Mouse (Mus musculus) heart, embryonic 16.5 days (tissue): ENCODE measurements around the gene Tnni3. TPM values are rescaled to one million over a fixed set of nuclear protein-coding genes. Genes with fewer than 3 reads are reported as not detected.

Experiments
- ATAC-seq: fragments of 200-750 bp; cut with Nextera tagmentation; replicated peaks from 2 replicates; pipeline ENCODE4 v1.8.0; 2017; ENCODE audit warnings: moderate number of reproducible peaks; ENCODE audit not compliant: insufficient read depth, low FRiP score; ENCODE audit errors: extremely low read depth
- H3K27ac ChIP-seq: fragments of 300-500 bp; sonication (generic); 2 replicates; pipeline ENCODE4 v1.5.1; 2014; ENCODE audit warnings: mild to moderate bottlenecking, low read length, control low read depth, moderate library complexity
- H3K27me3 ChIP-seq: fragments of 300-500 bp; sonication (generic); 2 replicates; pipeline ENCODE4 v1.6.1; 2014; ENCODE audit warnings: low read length, mixed read lengths; ENCODE audit not compliant: control insufficient read depth, insufficient read depth
- H3K36me3 ChIP-seq: fragments of 300-500 bp; sonication (generic); 2 replicates; pipeline ENCODE4 v1.6.1; 2014; ENCODE audit not compliant: control insufficient read depth, insufficient read depth
- H3K4me1 ChIP-seq: fragments of 300-500 bp; sonication (generic); 2 replicates; pipeline ENCODE4 v1.6.1; 2014; ENCODE audit warnings: low read length, mixed read lengths; ENCODE audit not compliant: control insufficient read depth, insufficient read depth
- H3K4me2 ChIP-seq: fragments of 300-500 bp; sonication (generic); 2 replicates; pipeline ENCODE4 v1.6.1; 2014; ENCODE audit warnings: low read depth, mild to moderate bottlenecking, control low read depth, low read length
- H3K4me3 ChIP-seq: fragments of 300-500 bp; sonication (generic); 2 replicates; pipeline ENCODE4 v1.5.1; 2014; ENCODE audit warnings: mild to moderate bottlenecking, control low read depth, low read length
- H3K9ac ChIP-seq: fragments of 300-500 bp; sonication (generic); 2 replicates; pipeline ENCODE4 v1.6.1; 2014; ENCODE audit warnings: low read length, control low read depth
- H3K9me3 ChIP-seq: fragments of 300-500 bp; sonication (generic); replicated peaks from 2 replicates; pipeline ENCODE4 v1.6.1; 2016; ENCODE audit warnings: low read length; ENCODE audit not compliant: control insufficient read depth
- WGBS: fragments of 180-500 bp; shearing (Covaris S2); extraction: QIAGEN DNeasy Blood & Tissue Kit; methylation state at CpG from one replicate; pipeline ENCODE4 v1.1.7; 2014; 5-methylcytosine and 5-hydroxymethylcytosine counted together
- polyA plus RNA-seq: library from polyadenylated mRNA; unstranded; fragments of >200 nt; fragmentation: Nextera tagmentation; extraction: Ambion mirVana; gene quantifications from 2 replicates; pipeline ENCODE4 v1.2.1, GENCODE M21; 2015

Gene Tnni3
- polyA plus RNA-seq, 1 experiment from 2014 or later = 3,984 TPM

DNA sequence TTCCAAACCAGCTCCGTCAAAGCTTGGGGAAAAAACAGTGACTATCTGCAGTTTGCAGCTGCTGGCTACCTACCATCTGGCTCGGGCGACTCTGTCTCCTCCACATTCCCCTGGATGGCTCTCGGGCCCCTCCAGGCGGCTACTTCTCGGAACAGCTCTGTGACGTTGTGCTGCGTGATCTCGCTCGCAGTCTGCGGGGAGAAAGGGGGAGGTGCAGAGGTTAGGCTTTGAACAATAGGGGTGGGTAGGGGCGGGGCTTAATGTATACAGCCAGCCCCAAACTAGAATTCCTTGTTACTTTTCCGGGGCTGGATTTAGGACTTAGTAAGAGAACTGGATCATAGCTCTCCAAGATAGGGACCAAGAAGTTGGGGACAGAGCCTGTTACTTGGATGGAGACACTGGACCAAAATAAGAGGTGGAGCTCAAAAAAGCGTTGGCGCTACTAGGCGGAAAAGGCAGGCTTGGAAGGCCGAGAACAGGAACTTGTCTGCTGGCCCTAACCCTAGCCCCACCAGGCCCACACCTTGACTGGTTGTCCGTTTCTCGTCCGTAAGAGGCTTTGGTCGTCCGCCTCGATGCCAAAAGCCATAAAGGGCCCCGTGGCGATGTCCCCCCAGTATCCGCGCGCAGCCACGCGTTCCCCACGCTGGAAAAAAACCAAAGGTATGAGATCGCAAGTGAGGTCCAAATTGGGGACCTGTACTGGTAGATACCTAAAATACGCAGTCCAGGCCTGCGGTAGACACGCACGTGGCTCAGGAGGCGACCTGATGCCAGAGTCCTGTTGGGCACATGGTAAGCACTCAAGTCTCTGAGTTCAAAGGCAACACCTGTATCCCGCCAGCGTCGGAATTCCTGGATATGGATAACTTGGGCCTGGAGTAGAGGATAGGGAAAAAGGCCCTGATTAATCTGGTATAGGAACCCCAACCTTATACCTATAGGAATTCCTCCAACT lies 2.6 kb upstream of the Tnni3 start:
- Histone ChIP-seq H3K27me3 (peaks cover 3% of the 10 kb centered on the region; the same call in 1 of the 2 replicates), H3K27ac (peak overlapping the region; percentile 40; the same call in 1 of the 2 replicates), H3K9ac (peak overlapping the region; percentile 62), H3K9me3 (no peaks in the 10 kb centered on the region), H3K36me3 (no peaks in the 10 kb centered on the region), H3K4me1 (peaks cover 17% of the 10 kb centered on the region), H3K4me2 (peak overlapping the region; percentile 69), H3K4me3 (peak overlapping the region; percentile 45)
- peak; percentile 59 for ATAC-seq
- 20% methylated on average over 40 of the region's 40 CpGs for WGBS

DNA sequence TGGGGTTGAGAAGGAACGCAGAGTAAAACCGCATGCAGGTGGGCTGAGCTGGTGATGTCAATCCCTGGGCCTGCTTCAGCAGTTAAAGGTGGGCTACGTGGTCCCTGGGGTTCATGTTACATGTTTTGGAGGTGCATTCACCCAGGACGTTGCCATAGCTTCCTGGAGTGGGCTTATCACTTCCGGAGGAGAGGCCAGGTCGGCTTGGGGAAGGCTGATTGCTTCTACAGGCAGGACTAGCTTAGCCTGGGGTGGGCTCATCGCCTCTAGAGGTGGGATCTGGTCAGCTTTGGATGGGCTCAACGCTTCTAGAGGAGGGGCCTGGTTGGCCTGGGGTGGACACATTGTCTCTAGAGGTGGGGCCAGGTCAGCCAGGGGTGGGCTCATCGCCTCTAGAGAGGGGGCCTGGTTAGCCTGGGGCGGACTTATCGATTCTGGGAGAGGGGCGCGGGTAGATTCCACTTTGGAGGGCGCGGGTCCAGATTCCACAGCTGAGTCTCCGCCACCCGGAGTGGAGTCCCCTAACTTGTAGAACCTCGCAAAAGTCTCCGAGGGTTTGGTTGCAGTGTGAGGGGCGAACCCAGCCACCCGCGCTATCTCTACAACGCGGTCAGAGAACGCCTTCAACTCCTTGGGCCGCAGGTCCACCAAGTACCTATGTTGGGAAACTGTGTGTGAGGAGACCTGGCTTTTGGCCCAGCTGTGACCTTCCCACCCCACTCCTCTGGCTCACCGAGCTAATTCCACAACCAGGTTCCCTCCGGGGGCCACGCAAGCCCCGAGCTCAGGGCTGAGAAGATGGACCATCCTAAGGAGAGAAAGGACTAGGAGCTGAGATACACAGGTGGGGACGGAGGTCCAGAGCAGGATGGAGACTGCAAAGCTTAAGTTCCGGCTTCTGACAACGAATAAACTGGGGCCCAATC lies 561 bp downstream of the Tnni3 start:
- Histone ChIP-seq H3K27me3 (no peaks in the 10 kb centered on the region), H3K4me1 (peaks cover 23% of the 10 kb centered on the region)
- 81% methylated on average over 33 of the region's 33 CpGs for WGBS

DNA sequence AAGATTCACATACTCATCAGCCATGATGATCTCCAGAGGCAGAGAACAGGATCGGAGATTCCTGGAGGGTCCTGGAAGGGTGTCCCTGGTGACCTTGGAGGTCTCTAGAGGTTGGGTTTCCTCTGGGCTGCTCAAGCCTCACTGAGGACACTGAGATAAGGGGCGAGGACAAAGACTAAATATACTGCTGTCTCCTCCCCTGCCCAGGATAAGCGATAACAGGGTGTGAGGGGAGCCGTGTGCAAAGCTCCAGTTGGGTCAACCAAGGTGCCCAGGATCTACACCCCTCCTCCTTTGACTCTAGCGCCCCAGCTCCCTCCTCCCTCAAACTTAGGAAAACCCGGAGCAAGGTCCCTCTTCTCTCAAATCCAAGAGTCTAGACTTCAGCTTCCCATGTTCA lies 1.7 kb downstream of the Tnni3 start:
- peak overlapping the region; percentile 58 for H3K4me3 ChIP-seq
- H3K4me2 ChIP-seq = peak overlapping the region; percentile 48
- peak; percentile 83 for ATAC-seq
- no peaks in the 10 kb centered on the region for H3K27me3 ChIP-seq
- H3K9me3 ChIP-seq = no peaks in the 10 kb centered on the region
- H3K27ac ChIP-seq = peak overlapping the region; percentile 99
- 37% methylated on average over 6 of the region's 6 CpGs for WGBS
- peaks cover 12% of the 10 kb centered on the region for H3K36me3 ChIP-seq
- peaks cover 26% of the 10 kb centered on the region for H3K4me1 ChIP-seq
- peak overlapping the region; percentile 82 for H3K9ac ChIP-seq

More for the DNA sequence above, 561 bp downstream of the Tnni3 start:
- H3K4me2 ChIP-seq = peak overlapping the region; percentile 48
- peak overlapping the region; percentile 99 for H3K27ac ChIP-seq
- no peaks in the 10 kb centered on the region for H3K9me3 ChIP-seq
- ATAC-seq = no peak
- peak overlapping the region; percentile 82 for H3K9ac ChIP-seq
- peak overlapping the region; percentile 58 for H3K4me3 ChIP-seq
- peaks cover 6% of the 10 kb centered on the region for H3K36me3 ChIP-seq

DNA sequence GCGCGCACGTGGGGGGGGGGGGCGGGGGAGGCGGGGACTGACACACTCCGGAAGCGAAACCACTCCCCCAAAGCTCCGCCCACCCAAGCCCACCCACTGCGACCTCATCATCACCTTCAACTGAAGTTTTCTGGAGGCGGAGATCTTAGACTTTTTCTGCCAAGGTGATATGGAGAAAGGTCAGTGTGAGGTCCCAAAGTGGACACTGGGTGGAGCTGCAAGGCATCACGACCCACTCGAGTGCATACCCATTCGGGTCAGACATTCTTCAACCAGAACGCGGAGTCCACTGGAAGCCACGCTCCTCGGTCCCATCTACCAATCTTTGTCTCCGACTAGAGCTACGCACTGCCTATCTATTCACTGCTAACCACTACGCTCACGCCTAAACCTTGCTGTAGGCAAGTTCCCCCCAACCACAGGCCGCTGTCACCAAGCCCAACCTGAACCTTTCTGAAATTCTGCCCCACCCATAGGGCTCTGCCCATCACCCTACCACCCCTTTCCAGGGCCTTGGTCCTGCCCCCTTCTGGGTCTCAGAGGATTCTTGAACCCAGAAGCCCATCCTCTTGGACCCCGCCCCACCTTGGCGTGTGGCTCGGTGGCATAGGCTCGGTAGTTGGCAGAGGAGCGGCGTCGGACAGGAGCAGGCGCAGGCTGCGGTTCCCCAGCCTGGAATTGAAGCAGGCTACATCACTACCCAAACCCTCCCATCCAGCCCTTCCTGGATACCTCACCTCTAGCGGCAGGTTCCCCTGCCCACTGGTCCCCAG lies 2.6 kb downstream of the Tnni3 start:
- H3K9ac ChIP-seq = peak overlapping the region; percentile 82

DNA sequence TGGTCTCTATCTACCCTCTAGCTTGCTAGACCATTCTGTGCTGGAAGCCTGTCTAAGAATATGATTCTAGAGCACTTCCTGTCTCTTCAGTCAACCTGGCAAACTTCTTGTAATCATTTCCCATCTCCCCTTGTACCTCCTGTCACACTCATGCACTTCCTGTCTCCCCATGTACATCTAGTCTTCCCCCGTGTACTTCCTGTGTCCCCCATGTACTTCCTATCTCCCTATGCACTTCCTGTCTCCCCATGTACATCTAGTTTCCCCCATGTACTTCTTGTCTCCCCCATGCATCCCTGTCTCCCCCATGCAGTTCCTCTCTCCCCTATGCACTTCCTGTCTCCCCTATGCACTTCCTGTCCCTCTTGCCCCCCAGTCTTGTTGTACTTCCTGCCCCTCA lies 5.5 kb downstream of the Tnni3 start:
- Histone ChIP-seq H3K4me1 (peaks cover 47% of the 10 kb centered on the region), H3K4me2 (peak overlapping the region; percentile 80), H3K27ac (peak overlapping the region; percentile 17), H3K4me3 (peak overlapping the region; percentile 52), H3K27me3 (no peaks in the 10 kb centered on the region), H3K9me3 (no peaks in the 10 kb centered on the region), H3K9ac (peak overlapping the region; percentile 56), H3K36me3 (peaks cover 12% of the 10 kb centered on the region)
- ATAC-seq = no peak
- 38% methylated on average over 1 of the region's 1 CpGs for WGBS

More for the DNA sequence above, 2.6 kb downstream of the Tnni3 start:
- Histone ChIP-seq H3K4me3 (peak overlapping the region; percentile 58), H3K9me3 (no peaks in the 10 kb centered on the region), H3K27ac (peak overlapping the region; percentile 99), H3K27me3 (no peaks in the 10 kb centered on the region), H3K36me3 (peaks cover 12% of the 10 kb centered on the region), H3K4me2 (peak overlapping the region; percentile 74), H3K4me1 (peaks cover 32% of the 10 kb centered on the region)
- ATAC-seq = peak; percentile 10
- WGBS = 19% methylated on average over 32 of the region's 32 CpGs

DNA sequence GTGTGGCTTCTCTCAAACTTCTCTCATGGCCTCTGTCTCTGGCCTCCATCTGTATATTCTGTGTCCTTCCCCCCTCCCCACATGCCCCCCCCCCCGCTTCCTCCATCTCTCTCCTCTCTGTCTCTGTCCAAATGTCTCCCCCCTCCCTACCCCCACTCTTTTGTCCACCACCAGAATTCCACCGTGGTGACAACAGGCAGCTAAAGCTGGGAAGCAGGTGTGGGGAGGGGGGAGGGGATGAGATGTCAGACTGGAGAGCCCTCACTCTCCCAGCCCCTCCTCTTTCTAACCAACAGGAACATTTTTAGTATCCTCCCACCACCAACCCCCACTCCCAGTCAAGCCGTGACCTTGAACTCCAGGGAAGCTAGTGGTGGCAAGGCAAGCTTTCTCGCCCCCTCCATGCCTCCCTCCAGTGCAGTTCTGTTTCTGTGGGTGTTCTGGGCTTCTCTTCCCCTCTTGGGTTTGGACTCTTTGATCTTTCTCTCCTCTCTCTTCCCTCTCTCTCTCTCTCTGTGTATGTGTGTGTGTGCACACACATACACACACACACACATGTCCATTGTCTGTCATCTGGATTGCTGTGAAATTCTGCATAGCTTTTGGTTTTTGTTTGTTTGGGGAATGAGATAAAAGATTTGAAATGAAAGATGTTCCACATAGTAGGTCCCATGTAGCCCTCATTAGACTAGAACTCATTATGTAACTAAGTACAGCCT lies 7.5 kb downstream of the Tnni3 start, which contains the start of gene Tnnt1:
Gene Tnnt1, minus strand, starts transcription at position 51 of the 719 bp plus-strand sequence.
- WGBS = 16% methylated on average over 4 of the region's 4 CpGs
- H3K4me3 ChIP-seq = no peak within 1 kb of the TSS
- H3K36me3 ChIP-seq = peaks cover 12% of the 10 kb centered on the region
- peak within 1 kb of the TSS; percentile 40 for H3K4me2 ChIP-seq
- H3K27me3 ChIP-seq = no peaks in the 10 kb centered on the region
- H3K9ac ChIP-seq = peak within 1 kb of the TSS; percentile 69
- ATAC-seq = peak; percentile 59
- H3K4me1 ChIP-seq = peaks cover 53% of the 10 kb centered on the region
- H3K9me3 ChIP-seq = no peaks in the 10 kb centered on the region
- H3K27ac ChIP-seq = peak within 1 kb of the TSS; percentile 94

DNA sequence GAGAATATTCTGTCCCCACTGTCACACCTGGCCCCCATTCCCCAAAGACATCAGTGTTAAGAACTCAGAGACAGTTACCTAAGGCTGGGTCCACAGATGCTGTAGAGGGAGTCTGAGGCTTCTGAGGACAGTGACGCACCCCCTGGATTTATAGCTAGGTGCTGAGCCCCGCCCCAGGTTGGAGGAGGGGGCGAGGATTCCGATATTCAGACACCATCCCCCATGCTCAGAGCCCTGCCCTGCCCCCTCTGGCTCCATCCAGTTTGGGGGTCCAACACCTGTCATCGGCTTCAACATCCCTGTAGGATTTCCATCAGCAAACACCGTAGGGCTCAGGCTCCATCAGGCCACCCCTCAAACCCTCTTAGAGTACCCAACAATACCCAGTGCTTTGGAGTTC lies 8.2 kb downstream of the Tnni3 start:
- H3K9ac ChIP-seq = peak overlapping the region; percentile 63
- peak overlapping the region; percentile 30 for H3K4me2 ChIP-seq
- H3K4me1 ChIP-seq = peaks cover 59% of the 10 kb centered on the region
- no peaks in the 10 kb centered on the region for H3K27me3 ChIP-seq
- H3K9me3 ChIP-seq = no peaks in the 10 kb centered on the region
- peak; percentile 11; the same call in 1 of the 2 replicates for ATAC-seq
- H3K4me3 ChIP-seq = no peak overlapping the region
- H3K36me3 ChIP-seq = peaks cover 12% of the 10 kb centered on the region
- WGBS = 38% methylated on average over 6 of the region's 6 CpGs
- H3K27ac ChIP-seq = peak overlapping the region; percentile 94
